Mouse (Mus musculus) megakaryocyte, embryonic 14.5 days (primary cell): ENCODE data around the gene Omt2a.
"Not testable (repeated sequence)": the region's sequence is repeated elsewhere in the genome, so short reads cannot be mapped to it uniquely, and the experiment has no call there.

Experiments used
- FLI1 ChIP-seq: IDR thresholded peaks from 2 replicates; pipeline ENCODE4 v1.6.1; 2012; ENCODE audit warnings: low read length, inconsistent platforms, mixed read lengths
- GATA1 ChIP-seq: IDR thresholded peaks from 3 replicates; pipeline ENCODE4 v1.6.1; 2012; ENCODE audit warnings: mixed read lengths, low read length, inconsistent platforms, borderline replicate concordance

GRCm38 (mm10) chr9:78282002-78282711 lies 32.4 kb downstream of the Omt2a start:
- TF ChIP-seq FLI1, GATA1: not testable (repeated sequence)
